Comparison of ENCODE assay signal across 15 mouse cellular contexts in the genomic region with DNA sequence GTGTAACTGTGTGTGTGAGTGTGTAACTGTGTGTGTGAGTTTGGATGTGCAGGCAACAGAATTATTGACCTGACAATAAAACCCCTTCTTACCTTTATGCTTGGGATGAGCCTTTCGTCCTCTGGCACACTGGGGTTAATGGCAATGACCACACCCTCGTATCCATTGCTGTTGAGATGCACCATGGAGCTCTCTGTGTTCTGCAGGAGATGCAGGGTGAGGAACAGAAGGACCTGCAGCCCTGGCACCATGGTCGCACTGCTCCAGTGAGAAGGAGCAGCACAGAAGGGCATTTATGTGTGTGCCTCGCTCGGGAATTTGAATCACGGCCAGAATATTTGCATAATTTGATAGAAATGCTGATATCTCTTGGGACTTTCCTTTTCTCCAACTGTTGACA. TPM values are rescaled to one million over a fixed set of nuclear protein-coding genes. Genes with fewer than 3 reads are reported as not detected.
A peak's percentile ranks its signal among the peaks of the same experiment; 100 is the strongest.
DNase-seq lines count a peak whose midpoint lies in the region; ATAC-seq and TF ChIP-seq lines count a peak whose summit lies in the region.
"Not testable (repeated sequence)": the region's sequence is repeated elsewhere in the genome, so short reads cannot be mapped to it uniquely, and the experiment has no call there.
"Had no signal": no experiment of that assay in that cellular context is flagged by ENCODE, and none has a peak within 500 bp of the region (broad histone marks: within the 10 kb centered on the region; RNA-seq: fewer than 3 reads in every experiment).

TSS of gene Clca3a2 (minus strand) at position 276 of the 400 bp plus-strand sequence.

- not testable (repeated sequence) for H3K4me1 ChIP-seq in embryonic facial prominence, embryonic 14.5 days (ENCODE audit: control insufficient read depth, insufficient read depth, low read length); forebrain, embryonic 14.5 days (ENCODE audit: control insufficient read depth, insufficient read depth, low read length); heart, embryonic 13.5 days; intestine, embryonic 14.5 days (replicated peaks; ENCODE audit: control insufficient read depth, insufficient read depth, low read length); small intestine, adult 2 months (ENCODE audit: control insufficient read depth, insufficient read depth, insufficient read length, low read length)

- H3K27me3 ChIP-seq in embryonic facial prominence, embryonic 14.5 days (replicated peaks; ENCODE audit: control insufficient read depth, insufficient read depth, low read length); forebrain, embryonic 14.5 days (replicated peaks; ENCODE audit: control insufficient read depth, insufficient read depth, low read length); heart, embryonic 13.5 days (replicated peaks); intestine, embryonic 14.5 days (replicated peaks; ENCODE audit: control insufficient read depth, insufficient read depth, low read length); small intestine, adult 2 months (ENCODE audit: control insufficient read depth, insufficient read depth, low read length): not testable (repeated sequence)

- not testable (repeated sequence) for ATAC-seq in embryonic facial prominence, embryonic 14.5 days (ENCODE audit: low read depth); forebrain, embryonic 14.5 days; heart, embryonic 13.5 days (ENCODE audit: extremely low read depth, insufficient number of reproducible peaks, low FRiP score, low TSS enrichment)
- 0 out of 2 replicates have a peak, but pooled peaks have one; percentile 36 for ATAC-seq in intestine, embryonic 14.5 days (replicated peaks; ENCODE audit: low FRiP score, low TSS enrichment, low read depth)
- ATAC-seq in megakaryocyte progenitor cell, adult 5-6 weeks (replicated peaks; ENCODE audit: poor library complexity) = peak; percentile 52

- H3K9me3 ChIP-seq in embryonic facial prominence, embryonic 14.5 days (ENCODE audit: control insufficient read depth, low read length); forebrain, embryonic 14.5 days (replicated peaks; ENCODE audit: control insufficient read depth, low read length); heart, embryonic 13.5 days; intestine, embryonic 14.5 days (ENCODE audit: control insufficient read depth, low read length): not testable (repeated sequence)

- TF ChIP-seq CTCF in brain, embryonic 14.5 days (IDR thresholded peaks at IDR 0.05; ENCODE audit: borderline replicate concordance, extremely low read depth, insufficient read depth, insufficient read length); small intestine, adult 2 months (IDR thresholded peaks at IDR 0.05; ENCODE audit: extremely low read depth, insufficient read length, insufficient replicate concordance, low read depth, low read length): not testable (repeated sequence)

- H3K27ac ChIP-seq in embryonic facial prominence, embryonic 14.5 days (replicated peaks; ENCODE audit: low read depth, low read length); forebrain, embryonic 14.5 days (ENCODE audit: low read depth, low read length); intestine, embryonic 14.5 days (ENCODE audit: low read depth): not testable (repeated sequence)
- H3K27ac ChIP-seq in heart, embryonic 13.5 days (replicated peaks) = 0 out of 2 replicates have a peak within 1 kb of the TSS, but pooled peaks have one; percentile 3
- H3K27ac ChIP-seq in small intestine, adult 2 months (ENCODE audit: insufficient read depth, low read depth, low read length) = peak within 1 kb of the TSS; percentile 5; the same call in 1 of the 2 replicates

- 60% methylated on average over 5 of the region's 6 CpGs for WGBS in embryonic facial prominence, embryonic 14.5 days
- WGBS in forebrain, embryonic 14.5 days = 69% methylated on average over 6 of the region's 6 CpGs
- 68% methylated on average over 6 of the region's 6 CpGs for WGBS in heart, embryonic 13.5 days
- 67% methylated on average over 6 of the region's 6 CpGs for WGBS in intestine, embryonic 14.5 days
- 21% methylated on average over 6 of the region's 6 CpGs for WGBS in small intestine, adult 2 months

- H3K4me3 ChIP-seq in embryonic facial prominence, embryonic 14.5 days (ENCODE audit: low read depth, low read length); forebrain, embryonic 14.5 days (ENCODE audit: low read depth, low read length); heart, embryonic 13.5 days; intestine, embryonic 14.5 days (ENCODE audit: low read depth, low read length): not testable (repeated sequence)
- H3K4me3 ChIP-seq in small intestine, adult 2 months (ENCODE audit: low read depth, low read length) = peak within 1 kb of the TSS; percentile 35; the same call in 1 of the 2 replicates

- not testable (repeated sequence) for TF ChIP-seq POLR2A in brain, embryonic 14.5 days (IDR thresholded peaks at IDR 0.05; ENCODE audit: borderline replicate concordance, extremely low read depth, insufficient read depth, insufficient read length, poor library complexity, severe bottlenecking); small intestine, adult 2 months (IDR thresholded peaks at IDR 0.05; ENCODE audit: low read depth, low read length)

- not testable (repeated sequence) for H3K9ac ChIP-seq in embryonic facial prominence, embryonic 14.5 days (ENCODE audit: low read depth, low read length); forebrain, embryonic 14.5 days (ENCODE audit: low read length); heart, embryonic 13.5 days; intestine, embryonic 14.5 days (ENCODE audit: low read length)

- not testable (repeated sequence) for H3K4me2 ChIP-seq in embryonic facial prominence, embryonic 14.5 days (ENCODE audit: low read depth, low read length); forebrain, embryonic 14.5 days (ENCODE audit: low read length); heart, embryonic 13.5 days; intestine, embryonic 14.5 days (ENCODE audit: low read length)

- peak; percentile 22 for DNase-seq in brain, embryonic 14.5 days (ENCODE audit: low read depth)
- DNase-seq in embryonic facial prominence, embryonic 14.5 days (ENCODE audit: low spot score) = peak; percentile 8
- peak; percentile 21 for DNase-seq in forebrain, embryonic 14.5 days (ENCODE audit: low spot score)
- DNase-seq in intestine, embryonic 14.5 days (ENCODE audit: low spot score); urinary bladder, adult 2 months (ENCODE audit: low spot score): not testable (repeated sequence)

- not testable (repeated sequence) for H3K36me3 ChIP-seq in embryonic facial prominence, embryonic 14.5 days (ENCODE audit: control insufficient read depth, insufficient read depth, low read length); forebrain, embryonic 14.5 days (ENCODE audit: control insufficient read depth, insufficient read depth, low read length); heart, embryonic 13.5 days; intestine, embryonic 14.5 days (ENCODE audit: control insufficient read depth, insufficient read depth, low read length); small intestine, adult 2 months (ENCODE audit: control insufficient read depth, insufficient read depth, low read length)

RNA-seq across cellular contexts. Expression of gene Clca3a2, which starts in this region (rescaled TPM):
- 0.11 and 0.14 TPM in 2 replicates for polyA plus RNA-seq in brain, embryonic 14.5 days (2012; rRNA removed)
- polyA plus RNA-seq in embryonic facial prominence, embryonic 14.5 days (2014; fragmentation: Nextera tagmentation; extraction: Ambion mirVana) = 0.51 and 1.4 TPM in 2 replicates
- not detected in 2 replicates for polyA plus RNA-seq in forebrain, embryonic 14.5 days (2014; fragmentation: Nextera tagmentation; extraction: Ambion mirVana)
- polyA plus RNA-seq in heart, embryonic 13.5 days (2015; fragmentation: Nextera tagmentation; extraction: Ambion mirVana) = 2.8 and 7.3 TPM in 2 replicates
- 0.20 and 0.54 TPM in 2 replicates for polyA plus RNA-seq in intestine, embryonic 14.5 days (2014; fragmentation: Nextera tagmentation; extraction: Ambion mirVana)
- total RNA-seq in megakaryocyte progenitor cell, adult 5-6 weeks (2015) = not detected in 2 replicates
- not detected in 2 replicates for total RNA-seq in megakaryocyte progenitor cell, adult 5-6 weeks (2017)
- 2.4 and 4.4 TPM in 2 replicates for polyA plus RNA-seq in small intestine, adult 2 months (2012; rRNA removed)
- 15.2 and 18.6 TPM in 2 replicates for polyA plus RNA-seq in urinary bladder, adult 2 months (2012; rRNA removed)
- total RNA-seq: adrenal gland, adult 8-10 months; adrenal gland, postnatal 25 days; gastrocnemius, adult 2 months; gastrocnemius, postnatal 14 days; hematopoietic stem cell, adult 5-6 weeks had no signal
- polyA plus RNA-seq: activated CD4-positive, CD25-positive, alpha-beta regulatory T cell, adult 4 months; embryonic facial prominence, embryonic 10.5 days had no signal

Comparison
In these comparisons a context has a peak if more than half of its experiments do, and no peak if none do; other contexts are left out.
1. Peak in DNase-seq in brain, embryonic 14.5 days; RNA of the gene not detected or under 1 TPM.
2. Peak in DNase-seq in forebrain, embryonic 14.5 days; RNA of the gene not detected or under 1 TPM.
3. Peak in ATAC-seq in intestine, embryonic 14.5 days; RNA of the gene not detected or under 1 TPM.
4. Peak in ATAC-seq in megakaryocyte progenitor cell, adult 5-6 weeks; RNA of the gene not detected or under 1 TPM.